In genomic region chr16:24176057-24176456, GRCm38 (mm10) we compare ENCODE assay signal across 9 mouse cellular contexts.
DNase-seq lines count a peak whose midpoint lies in the region; ATAC-seq lines count a peak whose summit lies in the region.
"Had no signal": no experiment of that assay in that cellular context is flagged by ENCODE, and none has a peak within 500 bp of the region (broad histone marks: within the 10 kb centered on the region; RNA-seq: fewer than 3 reads in every experiment).

No protein-coding gene starts in this region.

- H3K27me3 ChIP-seq in forebrain, embryonic 16.5 days (replicated peaks; ENCODE audit: control insufficient read depth, insufficient read depth, low read length) = no peaks in the 10 kb centered on the region
- no peaks in the 10 kb centered on the region for H3K27me3 ChIP-seq in forebrain, embryonic 11.5 days (ENCODE audit: control insufficient read depth, insufficient read depth, low read length)
- H3K27me3 ChIP-seq: lung, embryonic 15.5 days had no signal

- H3K27ac ChIP-seq in forebrain, embryonic 16.5 days (ENCODE audit: low read length) = no peak overlapping the region
- H3K27ac ChIP-seq in forebrain, embryonic 11.5 days (ENCODE audit: low read depth, low read length) = no peak overlapping the region
- H3K27ac ChIP-seq: lung, embryonic 15.5 days had no signal

- no peaks in the 10 kb centered on the region for H3K36me3 ChIP-seq in forebrain, embryonic 16.5 days (ENCODE audit: control insufficient read depth, insufficient read depth)
- no peaks in the 10 kb centered on the region for H3K36me3 ChIP-seq in forebrain, embryonic 11.5 days (ENCODE audit: control insufficient read depth, insufficient read depth, low read length)
- H3K36me3 ChIP-seq: lung, embryonic 15.5 days had no signal

- no peak overlapping the region for H3K9ac ChIP-seq in forebrain, embryonic 16.5 days (replicated peaks; ENCODE audit: low read depth, low read length)
- H3K9ac ChIP-seq in forebrain, embryonic 11.5 days (ENCODE audit: low read length) = no peak overlapping the region
- H3K9ac ChIP-seq: lung, embryonic 15.5 days had no signal

- intact Hi-C loops in left cerebral cortex, postnatal 14 days (cut with DNase I) = no loop called here

- no peak overlapping the region for H3K4me3 ChIP-seq in forebrain, embryonic 16.5 days (replicated peaks; ENCODE audit: low read length)
- no peak overlapping the region for H3K4me3 ChIP-seq in forebrain, embryonic 11.5 days (ENCODE audit: low read depth, low read length)
- H3K4me3 ChIP-seq: lung, embryonic 15.5 days had no signal

- H3K4me2 ChIP-seq in forebrain, embryonic 16.5 days (ENCODE audit: low read length) = no peak overlapping the region
- H3K4me2 ChIP-seq in forebrain, embryonic 11.5 days (ENCODE audit: low read depth, low read length, severe bottlenecking) = no peak overlapping the region
- H3K4me2 ChIP-seq: lung, embryonic 15.5 days had no signal

- 57% methylated on average over 2 of the region's 2 CpGs for WGBS in forebrain, embryonic 16.5 days
- 58% methylated on average over 2 of the region's 2 CpGs for WGBS in forebrain, embryonic 11.5 days

- no peaks in the 10 kb centered on the region for H3K4me1 ChIP-seq in forebrain, embryonic 16.5 days (replicated peaks; ENCODE audit: control insufficient read depth, insufficient read depth, low read length)
- no peaks in the 10 kb centered on the region for H3K4me1 ChIP-seq in forebrain, embryonic 11.5 days (replicated peaks; ENCODE audit: control insufficient read depth, insufficient read depth, low read length)
- H3K4me1 ChIP-seq: lung, embryonic 15.5 days had no signal

- no peaks in the 10 kb centered on the region for H3K9me3 ChIP-seq in forebrain, embryonic 16.5 days (ENCODE audit: control insufficient read depth, low read length)
- no peaks in the 10 kb centered on the region for H3K9me3 ChIP-seq in forebrain, embryonic 11.5 days (ENCODE audit: control insufficient read depth, low read length)
- H3K9me3 ChIP-seq: lung, embryonic 15.5 days had no signal

- ATAC-seq in forebrain, embryonic 16.5 days = peak; percentile 71
- ATAC-seq in forebrain, embryonic 11.5 days (replicated peaks; ENCODE audit: low FRiP score) = no peak
- no peak for ATAC-seq in activated CD4-positive, CD25-positive, alpha-beta regulatory T cell, adult 4 months

- DNase-seq in forebrain, embryonic 11.5 days (ENCODE audit: low spot score) = no peak
- DNase-seq in right cerebral cortex, adult 18-20 months = peak; percentile 41
- DNase-seq in right cerebral cortex, postnatal 4 days = no peak
- peak; percentile 42 to 60 for DNase-seq in left cerebral cortex, postnatal 14 days (ENCODE audit: low spot score in 2 of 2)
- DNase-seq in urinary bladder, postnatal 25 days (ENCODE audit: low spot score) = no peak
- no peak for DNase-seq in c-Kit-positive CD71-positive TER-119-positive erythroid progenitor cells, embryonic 14.5 days (ENCODE audit: low spot score)

Comparison
In these comparisons a context has a peak if more than half of its experiments do, and no peak if none do; other contexts are left out.
1. DNase-seq: peak in right cerebral cortex, adult 18-20 months (single experiment) and left cerebral cortex, postnatal 14 days (2 of 2); none in forebrain, embryonic 11.5 days (single experiment), right cerebral cortex, postnatal 4 days (single experiment), urinary bladder, postnatal 25 days (single experiment) and c-Kit-positive CD71-positive TER-119-positive erythroid progenitor cells, embryonic 14.5 days (single experiment).